Mouse (Mus musculus) brown adipose tissue, adult 24 weeks (tissue): Measurements from ENCODE around the gene Acsm5. TPM values are rescaled to one million over a fixed set of nuclear protein-coding genes. Genes with fewer than 3 reads are reported as not detected.

Source experiments
- polyA plus RNA-seq: library from polyadenylated mRNA; stranded (reverse); fragments of >200 nt; gene quantifications from 2 replicates; pipeline ENCODE4 v1.2.4, GENCODE M21; 2012; ENCODE audit not compliant: missing spikeins, insufficient read depth, insufficient read length

Gene Acsm5
- polyA plus RNA-seq, 1 experiment, result 3.3 TPM

Other genes with a start within 250 kb of the Acsm5 start
- gene Gp2, start 60.2 kb upstream of the Acsm5 start, polyA plus RNA-seq, result not detected in 2 replicates
- gene Umod, start 40.2 kb upstream of the Acsm5 start, polyA plus RNA-seq, result not detected in 2 replicates
- not detected in 2 replicates for gene Pdilt, start 4.0 kb downstream of the Acsm5 start, polyA plus RNA-seq
- not detected in 2 replicates for gene Acsm2, start 34.9 kb downstream of the Acsm5 start, polyA plus RNA-seq
- gene Acsm1, start 87.6 kb downstream of the Acsm5 start, polyA plus RNA-seq, result 0.67 TPM in 1 of 2 replicates, not detected in the other
- gene Acsm4, start 170.6 kb downstream of the Acsm5 start, polyA plus RNA-seq, result not detected in 2 replicates
- 14.5 and 16.7 TPM in 2 replicates for gene Thumpd1, start 201.3 kb downstream of the Acsm5 start, polyA plus RNA-seq
- gene Acsm3, start 241.5 kb downstream of the Acsm5 start, polyA plus RNA-seq, result 87.9 and 175 TPM in 2 replicates